Mouse (Mus musculus) gastrocnemius, adult 8-10 months (tissue): ENCODE data around the gene Orc2. TPM values are rescaled to one million over a fixed set of nuclear protein-coding genes. Genes with fewer than 3 reads are reported as not detected.
A peak's percentile ranks its signal among the peaks of the same experiment; 100 is the strongest.

Experiments used
- DNase-seq, 2 experiments: peaks; one replicate each; pipeline ENCODE4 v3.0.0; 2022; ENCODE audit warnings: low spot score in 2 of 2
- total RNA-seq, 4 experiments: library from RNA; stranded (reverse); gene quantifications; 2 replicates each; pipeline ENCODE4 v1.2.4; 2022

The Orc2 gene
- total RNA-seq = 10 to 100 TPM; 10.5 to 13.9 (median 12.5) TPM

DNA sequence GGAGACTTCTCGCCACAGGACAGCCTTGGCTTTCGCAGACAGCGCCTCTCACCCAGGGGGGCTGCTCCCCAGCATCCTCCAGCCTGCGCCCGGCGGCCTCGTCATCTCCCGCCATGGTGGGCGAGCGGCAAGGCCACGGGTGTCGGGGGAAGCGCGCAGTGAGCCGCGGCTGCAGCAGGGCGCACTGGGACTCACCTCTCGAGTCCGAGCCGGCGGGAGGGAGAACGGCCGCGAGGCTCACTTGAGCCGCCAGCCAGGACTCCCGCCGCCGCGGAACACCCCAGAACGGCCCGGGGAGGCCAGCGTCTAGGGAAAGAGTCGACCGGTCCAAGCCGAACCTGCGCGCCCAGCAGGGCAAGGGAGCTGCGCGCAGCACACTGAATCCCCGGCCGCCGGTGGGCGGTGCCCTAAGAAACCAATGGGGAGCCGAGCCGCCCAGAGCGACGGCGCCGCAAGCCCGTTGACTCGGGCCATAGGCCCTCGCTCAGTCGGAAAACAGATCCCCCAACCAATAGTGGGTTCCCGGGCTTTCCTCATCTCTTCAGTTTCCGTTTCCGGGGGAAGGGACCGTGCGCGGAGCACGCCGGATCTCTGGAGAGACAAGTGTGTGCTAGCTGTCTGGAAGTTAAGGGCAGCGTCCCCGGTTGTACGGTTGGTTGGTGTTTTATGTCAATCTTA is at the start of gene Orc2:
TSS of gene Orc2 (minus strand) at position 533 of the 678 bp plus-strand sequence.
- DNase-seq = peak; percentile 77 to 84

DNA sequence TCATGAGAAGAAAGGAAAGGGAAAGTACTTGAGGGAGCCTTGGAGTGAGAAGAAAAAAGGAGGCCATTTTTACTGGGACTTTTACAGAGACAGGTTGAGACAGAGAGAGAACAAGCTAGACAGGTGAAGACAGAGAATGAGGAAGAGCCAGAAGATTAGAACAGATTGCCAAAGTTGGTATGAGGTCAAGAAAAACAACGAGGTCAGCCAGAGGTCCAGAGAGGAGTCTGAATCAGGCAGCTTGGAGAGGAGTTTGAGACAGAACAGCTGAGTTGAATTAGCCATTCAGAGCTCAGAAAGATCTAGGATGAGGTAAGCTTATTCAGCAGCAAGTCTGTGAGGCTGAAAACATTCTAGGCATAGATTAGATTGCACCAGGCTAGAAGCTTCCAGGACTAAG is 36.5 kb upstream of the Orc2 start:
- DNase-seq = no peak

DNA sequence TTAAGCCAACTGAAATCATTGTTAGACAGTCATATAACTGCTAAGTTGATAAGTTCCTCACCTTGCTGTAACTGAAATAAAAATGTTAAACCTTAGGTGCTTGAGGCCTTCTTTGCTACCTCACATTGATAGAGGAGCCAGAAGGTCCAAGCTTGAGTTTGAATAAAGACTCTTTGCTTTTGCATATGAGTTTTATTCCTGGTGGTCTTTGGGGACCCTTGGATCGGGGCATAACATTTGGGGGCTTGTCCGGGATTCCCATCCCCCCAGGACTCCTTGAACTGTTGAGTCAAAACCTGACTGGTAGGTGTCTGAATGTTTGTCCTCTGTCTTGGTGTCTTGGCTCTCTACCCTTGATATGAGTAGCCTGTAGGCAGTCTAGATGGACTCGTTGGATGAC is 2.3 kb upstream of the Orc2 start:
- DNase-seq = no peak

DNA sequence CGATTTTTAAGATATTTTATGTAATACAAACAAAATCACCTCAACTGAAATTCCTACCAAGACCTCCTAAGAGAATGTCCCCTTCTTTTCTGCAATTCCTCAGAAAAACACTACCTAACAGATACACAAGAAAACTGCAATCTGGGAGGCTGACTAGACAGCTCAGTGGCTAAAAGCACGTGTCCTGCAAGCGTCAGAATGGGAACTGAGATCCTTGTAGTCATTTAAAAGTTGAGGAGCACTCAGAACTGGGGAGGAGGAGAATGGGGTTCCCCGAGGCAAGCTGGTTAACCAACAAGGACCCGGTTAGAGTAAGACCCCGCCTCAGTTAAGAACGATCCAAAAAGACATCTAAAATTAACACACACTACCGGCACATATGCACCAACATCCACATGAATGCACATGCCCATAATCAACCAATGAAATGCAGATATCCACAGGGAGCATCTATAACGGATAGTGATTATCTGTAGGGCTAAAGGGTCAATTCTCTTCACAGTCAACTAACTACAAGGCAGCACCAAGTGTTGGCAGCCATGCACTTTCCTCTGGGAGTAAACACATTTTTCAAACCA is 1.0 kb downstream of the Orc2 start:
- DNase-seq = no peak

DNA sequence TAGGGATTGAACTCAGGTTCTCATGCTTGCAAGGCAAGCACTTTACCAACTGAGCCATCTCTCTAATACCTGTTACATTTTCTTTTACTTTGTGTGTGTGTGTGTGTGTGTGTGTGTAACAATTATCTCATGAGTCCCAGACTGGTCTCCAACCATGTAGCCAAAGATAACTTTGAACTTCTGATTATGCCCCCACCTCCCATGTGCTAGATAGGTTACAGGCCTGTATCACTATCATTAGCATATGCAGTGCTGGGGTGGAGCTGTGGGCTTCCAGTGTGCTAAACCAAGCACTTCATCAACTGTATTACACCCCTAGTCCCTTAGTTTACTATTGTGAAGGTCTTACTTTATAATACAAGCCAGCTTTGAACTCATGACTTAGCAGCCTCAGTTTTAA is 1.8 kb downstream of the Orc2 start:
- no peak for DNase-seq

DNA sequence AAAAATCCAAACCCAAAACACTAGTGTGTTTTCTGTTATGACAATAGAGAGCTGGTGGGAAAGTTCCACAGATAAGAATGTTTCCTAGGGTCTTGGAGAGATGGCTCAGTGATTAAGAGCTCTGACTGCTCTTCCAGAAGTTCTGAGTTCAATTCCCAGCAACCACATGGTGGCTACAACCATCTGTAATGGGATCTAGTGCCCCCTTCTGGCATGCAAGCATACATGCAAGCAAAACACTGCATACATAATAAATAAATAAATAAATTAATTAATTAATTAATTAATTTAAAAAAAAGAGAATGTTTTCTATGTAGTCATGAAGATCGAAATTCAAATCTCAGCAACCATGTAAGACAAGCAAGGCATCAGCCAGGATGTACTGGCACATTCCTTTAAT is 6.2 kb downstream of the Orc2 start:
- no peak for DNase-seq

DNA sequence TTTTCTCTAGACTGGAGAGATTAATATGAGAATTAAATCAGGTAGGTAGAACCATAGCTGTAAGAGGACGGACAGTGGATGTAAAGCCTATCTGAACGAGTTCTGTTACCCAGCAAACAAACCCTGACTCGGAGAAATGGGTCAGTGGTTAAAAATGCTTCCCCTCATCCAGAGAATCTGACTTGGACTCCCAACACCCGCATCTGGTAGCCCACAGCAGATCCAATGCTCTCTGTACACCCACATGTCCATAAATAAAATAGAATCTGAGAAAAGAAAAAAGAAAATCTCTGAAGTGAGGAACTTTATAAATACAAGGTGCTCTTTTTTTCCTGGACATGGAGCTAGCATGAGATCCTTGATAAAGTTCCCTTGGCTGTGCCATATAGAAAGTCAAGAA is 7.2 kb downstream of the Orc2 start:
- DNase-seq = no peak

DNA sequence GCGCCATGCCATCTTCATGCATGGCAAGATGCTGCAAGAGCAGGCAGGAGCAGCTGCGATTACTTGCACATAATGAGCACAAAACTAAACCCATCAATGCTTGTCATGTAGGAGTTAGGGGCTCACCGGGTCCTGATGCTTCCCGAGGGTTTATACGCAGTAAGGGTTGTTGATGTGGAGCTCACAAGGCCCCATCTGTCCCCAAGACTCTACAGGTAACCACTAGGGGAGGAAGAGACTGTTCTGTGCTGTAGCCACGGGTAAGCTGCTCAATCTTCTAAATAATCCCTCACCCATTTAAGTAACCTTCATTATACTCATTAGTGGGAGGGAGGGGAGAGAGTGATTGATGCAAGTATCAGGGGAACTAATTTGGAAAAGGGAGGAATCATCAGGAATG is 9.3 kb downstream of the Orc2 start:
- no peak for DNase-seq

DNA sequence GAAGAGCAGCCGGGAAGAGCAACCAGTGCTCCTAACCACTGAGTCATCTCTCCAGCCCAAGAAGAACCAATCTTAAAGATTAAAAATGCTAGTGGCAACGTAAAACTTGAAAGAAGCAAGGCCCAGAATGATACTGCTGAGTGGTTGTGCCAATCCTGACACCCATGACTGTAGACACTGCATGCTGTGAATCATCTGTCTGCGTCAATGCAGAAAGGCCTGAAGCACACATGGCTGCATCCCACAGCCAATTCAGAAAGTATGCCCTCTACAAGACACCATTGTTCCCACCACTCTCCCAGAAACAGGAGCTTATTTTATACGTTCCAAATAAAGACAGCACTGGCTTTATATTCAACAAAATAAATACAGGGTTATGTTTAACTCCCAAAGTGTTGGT is 22.3 kb downstream of the Orc2 start:
- DNase-seq = no peak

DNA sequence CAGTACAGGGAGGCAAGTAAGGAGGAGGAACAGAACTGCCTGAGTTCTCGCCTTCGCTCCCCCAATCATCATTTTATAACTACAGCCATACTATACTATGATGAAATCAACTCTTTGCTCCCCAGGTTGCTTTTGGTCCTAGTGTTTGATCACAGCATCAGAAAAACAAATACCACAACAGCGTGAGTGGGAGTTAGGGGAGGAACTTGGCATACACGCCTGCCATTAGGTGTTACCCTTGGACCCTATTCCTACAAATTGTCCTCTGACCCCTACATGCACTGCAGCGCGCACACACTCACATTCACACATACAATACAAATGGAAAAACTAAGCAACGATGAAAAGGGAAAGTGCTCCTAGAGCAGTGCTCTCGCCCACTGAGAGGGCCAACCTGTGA is 29.2 kb downstream of the Orc2 start:
- no peak for DNase-seq

DNA sequence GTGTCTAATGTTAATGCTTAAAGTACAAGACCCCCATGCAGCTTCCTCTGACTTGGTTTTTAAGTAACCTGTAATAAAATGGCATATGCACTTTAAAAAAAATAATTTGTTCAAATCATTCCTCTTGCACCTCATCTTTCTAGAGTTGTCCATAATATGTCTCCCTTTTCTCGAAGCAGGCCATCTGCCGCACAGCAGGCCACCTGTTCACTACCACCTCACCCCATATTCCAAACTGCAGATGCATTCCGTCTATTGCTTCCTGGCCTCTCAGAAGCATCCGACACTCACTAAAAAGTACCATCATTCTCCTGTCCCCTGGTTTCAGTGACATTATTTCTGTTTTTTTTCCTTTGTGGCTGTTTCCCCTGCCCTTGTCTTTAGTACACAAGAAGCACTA is 39.3 kb downstream of the Orc2 start:
- no peak for DNase-seq

DNA sequence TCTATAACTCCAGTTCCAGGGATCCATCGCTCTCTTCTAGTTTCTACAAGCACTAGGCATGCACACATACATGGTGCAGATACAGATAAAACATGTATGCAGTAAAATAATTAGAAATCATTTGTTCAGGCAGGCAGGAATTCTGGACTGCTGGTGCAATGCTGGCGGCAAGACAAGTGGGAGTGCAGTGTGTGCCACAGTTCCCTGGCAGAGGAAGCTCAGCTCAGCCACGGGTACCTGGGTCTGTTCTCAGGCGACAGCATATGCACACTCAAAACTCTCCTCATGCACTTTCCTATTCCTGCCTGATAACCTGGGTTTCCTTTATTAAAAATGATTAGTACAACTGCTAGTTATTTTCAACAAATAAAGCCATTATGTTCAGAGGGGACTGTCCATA is 39.9 kb downstream of the Orc2 start:
- DNase-seq = no peak

DNA sequence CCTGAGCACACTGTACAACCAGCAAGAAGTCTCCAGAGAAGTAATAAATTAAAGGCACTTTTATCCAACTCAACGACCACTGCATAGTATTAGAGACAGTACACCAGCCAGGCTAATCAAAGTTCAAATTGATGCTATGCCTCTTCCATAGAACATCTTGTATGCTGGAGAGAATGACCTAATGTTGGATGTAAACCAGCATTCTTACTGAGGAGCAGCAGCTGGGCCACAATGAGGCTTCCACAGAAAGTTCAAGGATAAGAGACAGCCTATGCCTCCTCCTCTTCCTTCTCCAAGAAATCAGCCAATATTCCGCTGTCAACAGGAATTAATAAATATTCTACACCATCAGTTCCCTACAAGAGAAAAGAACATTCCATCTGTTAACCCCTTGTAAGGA is 41.0 kb downstream of the Orc2 start:
- DNase-seq = no peak

DNA sequence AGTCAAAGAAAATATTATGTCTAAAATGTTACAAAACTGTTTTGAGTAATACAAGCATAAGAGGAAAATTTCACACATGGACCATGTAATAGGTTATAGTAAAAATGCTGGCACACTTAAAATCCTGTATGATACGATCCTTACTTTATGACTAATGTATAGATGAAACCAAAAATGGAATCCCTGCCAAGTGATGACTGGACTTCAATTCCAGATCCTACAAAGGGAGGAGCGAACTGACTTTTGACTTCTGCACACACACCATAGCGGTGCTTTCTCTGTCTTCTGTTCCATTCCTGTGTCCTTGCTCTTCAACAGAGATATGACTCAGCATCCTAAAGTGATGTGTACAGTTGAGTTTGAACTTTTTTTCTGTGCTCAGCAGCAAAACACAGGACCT is 44.3 kb downstream of the Orc2 start:
- DNase-seq = no peak

DNA sequence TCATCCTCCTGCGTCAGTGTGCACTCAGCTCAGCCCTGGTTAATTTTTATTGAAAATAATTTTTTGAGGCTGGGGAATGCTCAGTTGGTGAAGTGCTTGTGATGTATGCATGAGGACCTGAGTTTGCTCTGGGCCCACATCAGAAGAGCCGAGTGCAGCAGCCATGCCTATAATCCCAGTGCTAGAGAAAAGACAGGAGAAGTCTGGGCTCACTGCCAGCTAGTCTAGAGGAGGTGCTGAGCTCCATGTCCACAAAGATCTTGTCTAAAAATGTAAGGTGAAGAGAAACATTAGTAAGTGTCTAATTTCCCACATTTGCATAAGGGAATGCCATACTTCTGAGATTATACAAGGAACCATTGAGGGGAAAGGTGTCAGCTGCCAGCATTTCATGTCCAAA is 46.0 kb downstream of the Orc2 start:
- DNase-seq = no peak

DNA sequence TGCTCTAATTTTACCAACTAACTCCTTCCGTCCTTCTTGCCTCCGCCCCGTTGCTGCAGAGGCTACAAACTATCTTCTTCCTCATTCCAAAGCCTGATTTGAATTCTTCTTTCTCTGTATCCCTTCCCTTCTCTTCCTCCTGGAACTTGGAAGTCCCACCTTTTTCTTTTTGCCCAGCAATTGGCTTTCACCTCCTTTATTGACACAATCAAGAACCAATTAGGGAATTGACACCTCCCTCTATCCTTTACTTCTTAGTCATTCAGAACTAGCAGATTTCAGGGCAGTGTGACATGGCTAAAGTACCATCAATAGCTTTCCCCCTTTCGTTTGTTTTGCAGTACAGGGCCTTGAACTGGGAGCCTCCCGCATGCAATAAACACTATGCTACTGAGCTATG is 46.7 kb downstream of the Orc2 start:
- DNase-seq = no peak

DNA sequence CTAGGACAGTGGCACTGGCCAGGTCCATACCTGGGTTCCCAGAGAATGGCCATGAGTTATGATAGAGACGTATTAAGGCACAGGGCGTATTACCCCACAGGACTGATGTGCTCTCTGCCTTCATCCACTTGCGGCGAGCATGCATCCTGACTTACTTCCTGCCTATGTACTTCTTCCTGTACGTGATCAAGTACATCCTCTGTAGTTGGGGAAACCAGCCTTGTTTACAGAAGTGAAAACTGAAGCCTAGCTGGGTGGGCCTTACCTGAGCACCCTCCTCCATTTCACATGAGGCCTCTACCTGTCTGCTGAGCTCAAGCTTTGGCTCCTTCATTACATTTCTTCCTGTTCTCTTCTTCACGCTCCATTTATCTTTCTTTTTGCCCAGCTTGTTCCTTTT is 50.6 kb downstream of the Orc2 start:
- no peak for DNase-seq

DNA sequence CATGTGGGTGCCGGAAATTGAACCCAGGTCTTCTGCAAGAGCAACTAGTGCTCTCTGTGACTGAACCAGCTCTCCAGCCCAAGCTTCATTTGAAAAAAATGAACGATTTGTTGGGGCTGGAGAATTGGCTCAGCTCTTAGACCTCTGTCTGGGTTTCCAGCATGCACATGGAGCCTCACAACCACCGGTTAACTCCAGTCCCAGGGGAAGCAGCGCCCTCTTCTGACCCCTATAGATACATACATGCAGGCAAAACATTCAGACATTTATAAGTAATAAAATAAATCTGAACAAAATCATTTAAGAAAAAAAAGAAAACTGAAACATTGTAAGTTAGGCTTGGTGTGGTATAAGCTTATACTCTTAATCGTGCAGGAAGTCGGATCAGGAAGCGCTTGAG is 56.5 kb downstream of the Orc2 start:
- DNase-seq = no peak

DNA sequence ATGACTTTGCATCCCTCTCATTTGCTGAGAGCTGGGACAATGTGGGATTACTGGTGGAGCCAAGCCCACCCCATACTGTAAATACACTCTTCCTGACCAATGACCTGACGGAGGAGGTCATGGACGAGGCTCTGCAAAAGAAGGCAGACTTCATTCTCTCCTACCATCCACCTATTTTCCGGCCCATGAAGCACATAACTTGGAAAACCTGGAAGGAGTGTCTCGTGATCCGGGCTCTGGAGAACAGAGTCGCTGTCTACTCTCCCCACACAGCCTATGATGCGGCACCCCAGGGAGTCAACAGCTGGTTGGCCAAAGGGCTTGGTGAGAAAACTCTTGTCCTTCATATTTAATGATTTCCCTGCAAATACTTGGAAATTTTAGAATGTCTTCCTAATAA is 57.1 kb downstream of the Orc2 start:
- DNase-seq = no peak

DNA sequence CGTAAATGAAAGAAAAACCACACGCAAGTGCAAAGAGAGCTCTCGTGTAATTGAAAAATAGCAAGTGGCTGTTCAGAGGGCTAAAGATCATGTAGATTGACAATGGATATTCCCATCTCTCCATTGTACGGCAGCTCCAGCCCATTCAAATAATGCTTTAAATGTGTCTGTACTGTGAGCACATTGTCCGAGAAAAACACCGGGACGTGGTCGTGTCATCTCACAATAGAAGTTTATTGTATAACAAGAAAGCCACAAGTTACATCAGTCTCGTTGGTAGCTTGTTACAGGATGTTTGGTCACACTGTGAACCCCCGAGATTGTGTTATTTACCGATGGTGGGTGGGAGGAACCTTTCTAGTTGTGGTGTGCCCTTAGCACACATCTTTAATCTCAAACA is 59.0 kb downstream of the Orc2 start:
- no peak for DNase-seq

DNA sequence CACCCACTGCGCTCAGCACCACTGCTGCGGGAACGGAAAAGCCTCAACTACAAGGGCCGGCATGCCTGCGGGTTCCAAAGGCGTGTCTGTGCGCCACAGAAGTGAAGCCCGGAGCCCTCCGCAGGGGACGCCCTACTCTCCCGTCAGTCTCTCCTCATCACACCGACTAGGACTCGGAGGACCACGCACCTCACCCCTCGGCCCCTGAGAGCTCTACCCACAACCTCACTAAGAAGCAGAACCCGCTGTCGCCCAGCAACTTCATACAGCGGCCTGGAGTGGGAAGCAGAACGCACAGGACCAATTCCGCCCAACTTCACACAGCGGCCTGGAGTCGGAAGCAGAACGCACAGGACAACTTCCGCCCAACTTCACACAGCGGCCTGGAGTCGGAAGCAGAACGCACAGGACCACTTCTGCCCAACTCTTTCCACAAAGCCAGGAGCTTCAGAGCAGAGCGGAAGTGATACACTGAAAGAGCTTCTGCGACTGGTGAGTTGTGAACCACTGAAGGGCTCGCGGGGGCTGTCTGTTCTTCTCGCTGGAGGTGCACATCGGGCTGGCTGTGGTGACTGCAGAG is 59.7 kb downstream of the Orc2 start, which contains the start of the genes Nif3l1 and Ppil3:
TSS of gene Nif3l1 (plus strand) at position 9 of the 580 bp plus-strand sequence.
TSS of gene Ppil3 (minus strand) at position 344 of the 580 bp plus-strand sequence.
- peak; percentile 75 to 78 for DNase-seq

DNA sequence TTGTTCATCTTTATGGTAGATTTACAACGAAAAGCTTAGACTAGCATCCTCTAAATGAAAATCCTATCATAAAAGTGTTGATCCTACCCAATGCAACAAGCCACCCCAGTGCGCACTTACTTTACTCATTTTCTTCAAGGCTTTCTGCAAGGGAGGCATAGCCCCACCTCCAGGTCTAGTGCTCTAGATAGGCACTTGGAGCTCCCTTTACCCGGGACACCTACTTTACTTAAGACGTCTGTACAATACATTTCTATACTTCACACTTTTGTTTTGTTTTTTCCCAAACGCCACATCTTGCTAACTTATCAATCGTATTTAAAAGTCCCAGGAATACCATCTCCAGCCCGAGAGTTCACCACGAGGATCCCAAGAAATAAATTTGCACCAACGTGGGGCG is 60.2 kb downstream of the Orc2 start:
- no peak for DNase-seq

DNA sequence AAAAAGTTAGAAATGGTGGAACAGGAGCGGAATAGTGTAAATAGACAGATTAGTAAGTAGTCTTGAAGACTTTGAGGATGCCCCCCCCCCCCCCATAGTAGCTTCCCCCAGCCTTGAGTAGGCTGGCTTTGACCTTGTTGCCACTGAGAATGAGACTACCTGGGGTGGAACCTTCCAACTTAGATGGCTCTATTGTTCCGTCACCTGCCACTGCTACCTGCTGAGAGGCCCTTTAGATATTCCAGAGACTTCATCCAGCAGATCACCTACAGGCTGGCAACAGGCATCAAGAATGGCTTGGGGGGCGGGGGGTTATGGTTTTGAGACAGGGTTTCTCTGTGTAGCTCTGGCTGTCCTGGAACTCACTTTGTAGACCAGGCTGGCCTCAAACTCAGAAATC is 80.4 kb downstream of the Orc2 start:
- DNase-seq = no peak
